Mouse (Mus musculus) lung, embryonic 14.5 days (tissue): ENCODE data around the gene Sec11a. TPM values are rescaled to one million over a fixed set of nuclear protein-coding genes. Genes with fewer than 3 reads are reported as not detected.

Source experiments
- ATAC-seq: fragments of 200-750 bp; cut with Nextera tagmentation; 2 replicates; pipeline ENCODE4 v1.8.0; 2017; ENCODE audit warnings: mild to moderate bottlenecking, moderate TSS enrichment, moderate library complexity; ENCODE audit not compliant: insufficient read depth
- DNase-seq: peaks from one replicate; pipeline ENCODE4 v3.0.0-alpha.2; 2015
- H3K27ac ChIP-seq: fragments of 300-500 bp; sonication (generic); 2 replicates; pipeline ENCODE4 v1.5.1; 2014; ENCODE audit warnings: low read depth, mild to moderate bottlenecking, moderate library complexity
- H3K27me3 ChIP-seq: fragments of 300-500 bp; sonication (generic); 2 replicates; pipeline ENCODE4 v1.6.1; 2014; ENCODE audit warnings: low read length, control low read depth; ENCODE audit not compliant: insufficient read depth
- H3K36me3 ChIP-seq: fragments of 300-500 bp; sonication (generic); 2 replicates; pipeline ENCODE4 v1.6.1; 2014; ENCODE audit warnings: control low read depth; ENCODE audit not compliant: insufficient read depth
- H3K4me1 ChIP-seq: fragments of 300-500 bp; sonication (generic); 2 replicates; pipeline ENCODE4 v1.6.1; 2014; ENCODE audit warnings: antibody characterized with exemption, control low read depth; ENCODE audit not compliant: insufficient read depth
- H3K4me2 ChIP-seq: fragments of 300-500 bp; sonication (generic); 2 replicates; pipeline ENCODE4 v1.6.1; 2014; ENCODE audit warnings: mild to moderate bottlenecking
- H3K4me3 ChIP-seq: fragments of 300-500 bp; sonication (generic); 2 replicates; pipeline ENCODE4 v1.5.1; 2014; ENCODE audit warnings: low read depth, low read length
- H3K9ac ChIP-seq: fragments of 300-500 bp; sonication (generic); 2 replicates; pipeline ENCODE4 v1.6.1; 2014
- H3K9me3 ChIP-seq: fragments of 300-500 bp; sonication (generic); 2 replicates; pipeline ENCODE4 v1.6.1; 2016; ENCODE audit warnings: low read depth, low read length, control low read depth
- CTCF ChIP-seq: IDR thresholded peaks from 2 replicates; pipeline ENCODE4 v1.5.1; 2016; ENCODE audit warnings: antibody characterized with exemption, low read depth
- WGBS: fragments of 180-500 bp; shearing (Covaris S2); extraction: QIAGEN DNeasy Blood & Tissue Kit; methylation state at CpG from one replicate; pipeline ENCODE4 v1.1.7; 2014; 5-methylcytosine and 5-hydroxymethylcytosine counted together
- polyA plus RNA-seq: library from polyadenylated mRNA; unstranded; fragments of >200 nt; fragmentation: Nextera tagmentation; extraction: Ambion mirVana; gene quantifications from 2 replicates; pipeline ENCODE4 v1.2.1, GENCODE M21; 2014

Sec11a gene
- 191 and 196 TPM in 2 replicates for polyA plus RNA-seq

GRCm38 (mm10) chr7:80947445-80948350, at the start of gene Sec11a:
TSS of gene Sec11a (minus strand) at chr7:80947780.
- DNase-seq (peak; percentile 95), ATAC-seq (peak; percentile 100)
- 2% methylated on average over 44 of the region's 44 CpGs for WGBS
- Histone ChIP-seq H3K27me3 (no peaks in the 10 kb centered on the region), H3K4me1 (no peaks in the 10 kb centered on the region), H3K4me2 (peak within 1 kb of the TSS; percentile 91), H3K9me3 (no peaks in the 10 kb centered on the region), H3K9ac (peak within 1 kb of the TSS; percentile 92), H3K4me3 (peak within 1 kb of the TSS; percentile 85), H3K36me3 (0 out of 2 replicates have a peak, but pooled peaks cover 6% of the 10 kb centered on the region), H3K27ac (peak within 1 kb of the TSS; percentile 96)
- TF ChIP-seq CTCF: no peak

DNA sequence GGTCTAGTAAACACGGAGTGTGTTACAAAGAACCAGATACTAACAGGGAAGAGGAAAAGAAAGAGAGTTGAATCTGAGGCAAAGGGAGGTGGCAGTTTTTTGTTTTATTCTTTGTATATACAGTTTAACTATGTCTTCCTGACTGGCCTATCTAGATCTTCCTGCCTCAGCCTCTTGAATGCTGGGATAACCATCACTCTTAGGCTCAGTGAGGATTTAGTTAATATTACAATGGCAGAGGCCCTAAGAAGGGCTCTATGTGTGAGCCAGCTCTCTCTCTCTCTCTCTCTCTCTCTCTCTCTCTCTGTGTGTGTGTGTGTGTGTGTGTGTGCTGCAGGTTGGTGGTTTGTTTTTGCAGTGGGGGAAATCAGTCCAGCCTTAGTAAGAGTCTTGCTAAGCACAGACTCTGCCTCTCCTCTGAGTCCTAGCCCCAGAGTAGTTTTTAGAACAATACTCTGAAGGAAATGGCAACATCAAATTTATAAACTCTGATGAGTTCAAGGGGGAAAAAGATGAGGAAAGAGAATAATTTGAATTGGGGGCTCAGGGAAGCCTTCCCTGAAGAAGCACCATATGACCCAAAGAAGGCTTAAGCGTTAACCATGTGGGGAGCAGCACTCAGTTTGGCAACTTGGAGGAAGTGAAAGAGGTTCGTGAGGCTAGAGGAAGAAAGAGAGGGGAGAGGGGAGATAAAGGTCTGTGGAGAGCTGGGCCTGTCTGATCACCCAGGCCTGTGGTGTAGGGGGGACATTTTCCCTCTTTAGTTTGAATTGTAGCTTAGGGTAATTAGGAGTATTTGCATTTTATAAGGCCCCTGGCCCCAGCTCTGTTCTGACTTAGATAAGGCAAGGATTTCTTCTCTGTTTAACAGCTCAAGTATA, 47.9 kb upstream of the Sec11a start:
- H3K4me3 ChIP-seq: peak overlapping the region; percentile 95; the same call in 1 of the 2 replicates
- no peak for TF ChIP-seq CTCF
- 45% methylated on average over 3 of the region's 3 CpGs for WGBS
- no peaks in the 10 kb centered on the region for H3K27me3 ChIP-seq
- peaks cover 4% of the 10 kb centered on the region; the same call in 1 of the 2 replicates for H3K36me3 ChIP-seq
- H3K9me3 ChIP-seq: no peaks in the 10 kb centered on the region
- peak overlapping the region; percentile 84 for H3K4me2 ChIP-seq
- 0 out of 2 replicates have a peak, but pooled peaks cover 9% of the 10 kb centered on the region for H3K4me1 ChIP-seq
- no peak for ATAC-seq
- no peak overlapping the region for H3K9ac ChIP-seq
- H3K27ac ChIP-seq: 0 out of 2 replicates have a peak overlapping the region, but pooled peaks have one; percentile 2
- DNase-seq: peak; percentile 12

- Histone ChIP-seq H3K27ac (peak overlapping the region; percentile 94; the same call in 1 of the 2 replicates), H3K27me3 (no peaks in the 10 kb centered on the region), H3K36me3 (0 out of 2 replicates have a peak, but pooled peaks cover 3% of the 10 kb centered on the region), H3K4me1 (0 out of 2 replicates have a peak, but pooled peaks cover 9% of the 10 kb centered on the region), H3K4me3 (peak overlapping the region; percentile 95), H3K9ac (peak overlapping the region; percentile 96), H3K9me3 (no peaks in the 10 kb centered on the region), H3K4me2 (peak overlapping the region; percentile 84)
- ATAC-seq (no peak), DNase-seq (peak; percentile 4)
- TF ChIP-seq CTCF: no peak
- WGBS: 27% methylated on average over 6 of the region's 6 CpGs
Observed at GRCm38 (mm10) chr7:80994663-80995005, 47.1 kb upstream of the Sec11a start.

- under 1% methylated on average over 56 of the region's 58 CpGs for WGBS
- H3K4me2 ChIP-seq: peak overlapping the region; percentile 84
- H3K27me3 ChIP-seq: no peaks in the 10 kb centered on the region
- H3K9ac ChIP-seq: peak overlapping the region; percentile 96
- 0 out of 2 replicates have a peak, but pooled peaks cover 3% of the 10 kb centered on the region for H3K36me3 ChIP-seq
- ATAC-seq: peak; percentile 89
- 0 out of 2 replicates have a peak, but pooled peaks cover 9% of the 10 kb centered on the region for H3K4me1 ChIP-seq
- no peak for TF ChIP-seq CTCF
- H3K4me3 ChIP-seq: peak overlapping the region; percentile 95
- DNase-seq: peak; percentile 82
- H3K9me3 ChIP-seq: no peaks in the 10 kb centered on the region
- H3K27ac ChIP-seq: peak overlapping the region; percentile 94
Observed at GRCm38 (mm10) chr7:80993834-80994662, 46.5 kb upstream of the Sec11a start.

- peak within 1 kb of the TSS; percentile 95 for H3K4me3 ChIP-seq
- no peak for TF ChIP-seq CTCF
- ATAC-seq (peak; percentile 94), DNase-seq (peak; percentile 87)
- H3K4me2 ChIP-seq: peak within 1 kb of the TSS; percentile 84
- WGBS: under 1% methylated on average over 67 of the region's 102 CpGs
- 0 out of 2 replicates have a peak, but pooled peaks cover 3% of the 10 kb centered on the region for H3K36me3 ChIP-seq
- 0 out of 2 replicates have a peak, but pooled peaks cover 9% of the 10 kb centered on the region for H3K4me1 ChIP-seq
- H3K27me3 ChIP-seq: no peaks in the 10 kb centered on the region
- no peaks in the 10 kb centered on the region for H3K9me3 ChIP-seq
- H3K9ac ChIP-seq: peak within 1 kb of the TSS; percentile 96
- H3K27ac ChIP-seq: peak within 1 kb of the TSS; percentile 94
Observed at GRCm38 (mm10) chr7:80992980-80993833, 45.6 kb upstream of the Sec11a start, which contains the start of gene Zfp592. TSS of gene Zfp592 (plus strand) at chr7:80993681.
